Mouse (Mus musculus): Measurements from ENCODE around the gene Mrpl14. TPM values are rescaled to one million over a fixed set of nuclear protein-coding genes. Genes with fewer than 3 reads are reported as not detected.

Mrpl14 gene
- polyA plus RNA-seq, 1 experiment from 2014 or later: 155 TPM

DNA sequence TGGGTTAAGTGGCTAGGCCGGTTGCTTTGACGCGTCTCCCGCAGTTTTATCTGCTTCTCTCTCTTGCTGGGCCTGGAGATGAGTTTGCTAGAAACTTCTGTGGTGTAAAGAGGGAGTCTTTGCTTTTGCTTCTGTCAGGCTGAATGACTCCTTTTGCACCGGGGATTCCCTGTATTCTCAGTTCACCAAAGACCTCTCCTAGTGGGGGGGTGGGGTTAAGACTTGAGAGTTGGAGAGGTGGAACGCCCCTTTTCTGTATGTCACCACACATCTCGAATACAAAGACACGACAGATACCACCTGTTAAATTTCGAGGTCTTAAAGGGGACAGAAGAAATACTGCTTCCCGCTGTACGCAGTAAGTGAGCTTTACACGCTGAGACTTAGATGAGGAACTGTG is 594 bp downstream of the Mrpl14 start, which contains the start of gene Tmem63b:
Gene Tmem63b, minus strand, starts transcription at position 190 of the 400 bp plus-strand sequence.
- peak within 1 kb of the TSS; percentile 33 to 59 for H3K27ac ChIP-seq (replicated peaks in 1 of 2; ENCODE audit: control insufficient read depth in 1 of 2, insufficient read depth in 1 of 2, low read depth in 2 of 2, low read length in 2 of 2)
- H3K4me1 ChIP-seq (ENCODE audit: control insufficient read depth in 2 of 2, insufficient read depth in 2 of 2, low read length in 2 of 2): peaks cover 12 to 21% of the 10 kb centered on the region in 2 experiments
- no peaks in the 10 kb centered on the region for H3K27me3 ChIP-seq (ENCODE audit: control insufficient read depth, insufficient read depth, low read length)
- ATAC-seq (ENCODE audit: insufficient number of reproducible peaks, insufficient read depth, low FRiP score, low read depth): no peak
- peak within 1 kb of the TSS; percentile 80 for H3K4me2 ChIP-seq (ENCODE audit: low read length)
- H3K9me3 ChIP-seq (ENCODE audit: control insufficient read depth, low read length): 0 out of 2 replicates have a peak, but pooled peaks cover under 1% of the 10 kb centered on the region
- peak within 1 kb of the TSS; percentile 90 for H3K9ac ChIP-seq (ENCODE audit: low read length)
- WGBS: 9% methylated on average over 12 of the region's 12 CpGs
- no peaks in the 10 kb centered on the region for H3K36me3 ChIP-seq (ENCODE audit: control insufficient read depth, insufficient read depth, low read length)
- H3K4me3 ChIP-seq (ENCODE audit: control insufficient read depth in 1 of 2, insufficient read depth in 1 of 2, low read depth in 1 of 2, low read length in 2 of 2): peak within 1 kb of the TSS; percentile 81 to 87

DNA sequence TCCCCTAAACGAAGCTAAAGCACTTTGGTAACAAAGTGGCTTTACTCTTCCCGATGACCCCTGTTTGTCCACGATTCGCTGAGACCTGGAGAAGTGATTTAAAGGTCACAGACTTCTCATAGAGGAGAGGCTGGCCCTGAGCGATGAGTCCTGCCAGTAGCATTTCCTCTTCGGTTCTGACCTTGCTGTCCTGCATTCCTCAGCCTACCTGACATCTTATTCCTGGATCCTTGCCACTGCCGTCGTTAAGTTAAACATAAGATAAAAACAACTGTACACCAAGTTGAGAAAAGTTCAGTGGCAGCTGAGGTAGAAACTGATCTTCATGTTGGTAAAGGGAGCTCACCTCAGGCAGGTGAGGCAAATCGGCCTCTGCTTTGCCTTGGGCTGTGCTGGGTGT is 3.0 kb downstream of the Mrpl14 start:
- Histone ChIP-seq H3K36me3 (ENCODE audit: control insufficient read depth, insufficient read depth, low read length) (no peaks in the 10 kb centered on the region), H3K4me1 (ENCODE audit: control insufficient read depth in 2 of 2, insufficient read depth in 2 of 2, low read length in 2 of 2) (peaks cover 19 to 33% of the 10 kb centered on the region in 2 experiments), H3K4me2 (ENCODE audit: low read length) (no peak overlapping the region), H3K9me3 (ENCODE audit: control insufficient read depth, low read length) (no peaks in the 10 kb centered on the region), H3K27me3 (ENCODE audit: control insufficient read depth, insufficient read depth, low read length) (no peaks in the 10 kb centered on the region), H3K9ac (ENCODE audit: low read length) (0 out of 2 replicates have a peak overlapping the region, but pooled peaks have one; percentile 1), H3K4me3 (ENCODE audit: control insufficient read depth in 1 of 2, insufficient read depth in 1 of 2, low read depth in 1 of 2, low read length in 2 of 2) (no peak overlapping the region), H3K27ac (replicated peaks in 1 of 2; ENCODE audit: control insufficient read depth in 1 of 2, insufficient read depth in 1 of 2, low read depth in 2 of 2, low read length in 2 of 2) (no peak overlapping the region)
- ATAC-seq (ENCODE audit: insufficient number of reproducible peaks, insufficient read depth, low FRiP score, low read depth): no peak
- 55% methylated on average over 9 of the region's 9 CpGs for WGBS

DNA sequence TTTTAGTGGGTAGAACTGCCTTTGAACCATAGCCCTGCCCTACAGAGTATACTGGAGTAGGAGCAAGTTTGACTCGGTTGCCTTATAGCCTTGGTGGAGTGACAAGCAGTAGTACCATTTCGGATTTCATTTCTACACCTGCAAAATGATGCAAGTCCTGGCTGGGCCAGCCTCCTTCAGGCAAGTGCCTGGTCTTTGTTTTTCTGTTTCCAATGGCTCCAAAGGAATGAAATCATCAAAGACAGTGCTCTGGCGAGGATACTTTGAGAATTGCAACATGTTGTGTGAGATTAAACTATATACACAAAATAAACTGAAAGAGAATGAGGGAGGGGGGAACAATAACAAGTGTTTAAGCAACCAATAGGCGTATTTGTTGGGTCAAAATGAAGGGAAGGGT is 3.9 kb downstream of the Mrpl14 start:
- Histone ChIP-seq H3K9ac (ENCODE audit: low read length) (no peak overlapping the region), H3K36me3 (ENCODE audit: control insufficient read depth, insufficient read depth, low read length) (no peaks in the 10 kb centered on the region), H3K4me2 (ENCODE audit: low read length) (no peak overlapping the region), H3K9me3 (ENCODE audit: control insufficient read depth, low read length) (no peaks in the 10 kb centered on the region), H3K27ac (replicated peaks in 1 of 2; ENCODE audit: control insufficient read depth in 1 of 2, insufficient read depth in 1 of 2, low read depth in 2 of 2, low read length in 2 of 2) (no peak overlapping the region), H3K4me3 (ENCODE audit: control insufficient read depth in 1 of 2, insufficient read depth in 1 of 2, low read depth in 1 of 2, low read length in 2 of 2) (no peak overlapping the region), H3K4me1 (ENCODE audit: control insufficient read depth in 2 of 2, insufficient read depth in 2 of 2, low read length in 2 of 2) (peaks cover 18 to 34% of the 10 kb centered on the region in 2 experiments), H3K27me3 (ENCODE audit: control insufficient read depth, insufficient read depth, low read length) (no peaks in the 10 kb centered on the region)
- WGBS: 86% methylated on average over 4 of the region's 4 CpGs
- ATAC-seq (ENCODE audit: insufficient number of reproducible peaks, insufficient read depth, low FRiP score, low read depth): no peak

DNA sequence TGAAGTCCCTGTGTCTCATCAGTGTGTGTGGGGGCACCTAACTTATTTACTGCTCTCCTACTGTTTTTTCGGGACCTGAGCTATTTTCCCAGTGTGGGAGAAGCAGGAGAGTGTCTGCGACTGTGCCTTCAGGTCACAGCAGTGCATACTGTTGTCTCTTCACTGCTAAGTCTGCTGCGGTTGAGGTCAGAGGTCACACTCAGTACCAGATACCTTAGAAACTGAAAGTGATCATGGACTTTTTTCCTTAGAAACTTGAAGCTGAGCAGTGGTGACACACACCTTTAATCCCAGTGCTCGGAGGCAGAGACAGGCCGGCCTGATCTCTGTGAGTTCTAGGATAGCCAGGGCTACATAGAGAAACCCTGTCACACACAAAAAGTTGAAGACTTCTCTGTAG is 6.0 kb downstream of the Mrpl14 start:
- H3K4me1 ChIP-seq (ENCODE audit: control insufficient read depth in 2 of 2, insufficient read depth in 2 of 2, low read length in 2 of 2): peaks cover 23 to 36% of the 10 kb centered on the region in 2 experiments
- no peaks in the 10 kb centered on the region for H3K9me3 ChIP-seq (ENCODE audit: control insufficient read depth, low read length)
- no peak overlapping the region for H3K4me2 ChIP-seq (ENCODE audit: low read length)
- peaks cover 3% of the 10 kb centered on the region; the same call in 1 of the 2 replicates for H3K36me3 ChIP-seq (ENCODE audit: control insufficient read depth, insufficient read depth, low read length)
- ATAC-seq (ENCODE audit: insufficient number of reproducible peaks, insufficient read depth, low FRiP score, low read depth): no peak
- H3K27ac ChIP-seq (replicated peaks in 1 of 2; ENCODE audit: control insufficient read depth in 1 of 2, insufficient read depth in 1 of 2, low read depth in 2 of 2, low read length in 2 of 2): no peak overlapping the region
- no peaks in the 10 kb centered on the region for H3K27me3 ChIP-seq (ENCODE audit: control insufficient read depth, insufficient read depth, low read length)
- H3K4me3 ChIP-seq (ENCODE audit: control insufficient read depth in 1 of 2, insufficient read depth in 1 of 2, low read depth in 1 of 2, low read length in 2 of 2): no peak overlapping the region
- H3K9ac ChIP-seq (ENCODE audit: low read length): no peak overlapping the region
- 81% methylated on average over 5 of the region's 5 CpGs for WGBS

GRCm38 (mm10) chr17:45693812-45694565 is 7.9 kb downstream of the Mrpl14 start:
- H3K27ac ChIP-seq (replicated peaks in 1 of 2; ENCODE audit: control insufficient read depth in 1 of 2, insufficient read depth in 1 of 2, low read depth in 2 of 2, low read length in 2 of 2): peak overlapping the region; percentile 0 to 12; a peak in 1 of 4 replicates
- H3K4me3 ChIP-seq (ENCODE audit: control insufficient read depth in 1 of 2, insufficient read depth in 1 of 2, low read depth in 1 of 2, low read length in 2 of 2): no peak overlapping the region
- 47% methylated on average over 18 of the region's 18 CpGs for WGBS
- no peak for ATAC-seq (ENCODE audit: insufficient number of reproducible peaks, insufficient read depth, low FRiP score, low read depth)
- H3K9ac ChIP-seq (ENCODE audit: low read length): peak overlapping the region; percentile 3
- 0 out of 2 replicates have a peak overlapping the region, but pooled peaks have one; percentile 27 for H3K4me2 ChIP-seq (ENCODE audit: low read length)
- H3K4me1 ChIP-seq (ENCODE audit: control insufficient read depth in 2 of 2, insufficient read depth in 2 of 2, low read length in 2 of 2): peaks cover 22 to 30% of the 10 kb centered on the region in 2 experiments
- no peaks in the 10 kb centered on the region for H3K9me3 ChIP-seq (ENCODE audit: control insufficient read depth, low read length)
- H3K27me3 ChIP-seq (ENCODE audit: control insufficient read depth, insufficient read depth, low read length): no peaks in the 10 kb centered on the region
- H3K36me3 ChIP-seq (ENCODE audit: control insufficient read depth, insufficient read depth, low read length): peaks cover 17% of the 10 kb centered on the region

GRCm38 (mm10) chr17:45695227-45696120 is 9.4 kb downstream of the Mrpl14 start:
- H3K4me2 ChIP-seq (ENCODE audit: low read length): no peak overlapping the region
- no peak for ATAC-seq (ENCODE audit: insufficient number of reproducible peaks, insufficient read depth, low FRiP score, low read depth)
- H3K27me3 ChIP-seq (ENCODE audit: control insufficient read depth, insufficient read depth, low read length): no peaks in the 10 kb centered on the region
- H3K36me3 ChIP-seq (ENCODE audit: control insufficient read depth, insufficient read depth, low read length): peaks cover 21% of the 10 kb centered on the region
- no peak overlapping the region for H3K4me3 ChIP-seq (ENCODE audit: control insufficient read depth in 1 of 2, insufficient read depth in 1 of 2, low read depth in 1 of 2, low read length in 2 of 2)
- WGBS: 58% methylated on average over 22 of the region's 23 CpGs
- H3K4me1 ChIP-seq (ENCODE audit: control insufficient read depth in 2 of 2, insufficient read depth in 2 of 2, low read length in 2 of 2): peaks cover 23 to 30% of the 10 kb centered on the region in 2 experiments
- H3K27ac ChIP-seq (replicated peaks in 1 of 2; ENCODE audit: control insufficient read depth in 1 of 2, insufficient read depth in 1 of 2, low read depth in 2 of 2, low read length in 2 of 2): no peak overlapping the region
- H3K9ac ChIP-seq (ENCODE audit: low read length): no peak overlapping the region; the same call in 1 of the 2 replicates
- no peaks in the 10 kb centered on the region for H3K9me3 ChIP-seq (ENCODE audit: control insufficient read depth, low read length)

DNA sequence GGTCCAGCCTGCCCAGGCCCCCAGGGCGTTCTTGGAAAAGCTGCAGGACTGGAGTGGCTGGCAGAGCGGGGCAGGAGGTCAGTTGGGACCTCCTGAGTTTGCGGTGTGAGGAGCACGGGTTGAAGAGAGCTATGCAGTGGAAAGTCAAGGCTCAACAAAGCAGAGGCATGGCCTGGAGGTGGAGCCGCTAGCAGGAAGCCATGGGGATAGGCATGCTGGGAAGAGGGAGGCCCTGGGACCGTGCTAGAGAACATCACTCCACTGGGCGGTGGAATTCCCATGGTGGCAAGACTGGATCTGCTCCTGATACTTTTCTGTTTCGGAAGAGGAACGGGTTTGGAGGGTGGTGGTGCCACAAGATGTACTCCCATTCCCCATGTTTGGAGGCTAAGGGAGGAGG is 10.9 kb downstream of the Mrpl14 start:
- Histone ChIP-seq H3K4me2 (ENCODE audit: low read length) (no peak overlapping the region), H3K27me3 (ENCODE audit: control insufficient read depth, insufficient read depth, low read length) (no peaks in the 10 kb centered on the region), H3K9me3 (ENCODE audit: control insufficient read depth, low read length) (no peaks in the 10 kb centered on the region), H3K4me1 (ENCODE audit: control insufficient read depth in 2 of 2, insufficient read depth in 2 of 2, low read length in 2 of 2) (peaks cover 27 to 41% of the 10 kb centered on the region in 2 experiments), H3K27ac (replicated peaks in 1 of 2; ENCODE audit: control insufficient read depth in 1 of 2, insufficient read depth in 1 of 2, low read depth in 2 of 2, low read length in 2 of 2) (no peak overlapping the region), H3K4me3 (ENCODE audit: control insufficient read depth in 1 of 2, insufficient read depth in 1 of 2, low read depth in 1 of 2, low read length in 2 of 2) (no peak overlapping the region), H3K36me3 (ENCODE audit: control insufficient read depth, insufficient read depth, low read length) (peaks cover 21% of the 10 kb centered on the region), H3K9ac (ENCODE audit: low read length) (no peak overlapping the region)
- no peak for ATAC-seq (ENCODE audit: insufficient number of reproducible peaks, insufficient read depth, low FRiP score, low read depth)
- WGBS: 89% methylated on average over 9 of the region's 9 CpGs

Measured in heart, embryonic 14.5 days (tissue).